33 mouse cellular contexts compared by ENCODE assay signal in the genomic region with DNA sequence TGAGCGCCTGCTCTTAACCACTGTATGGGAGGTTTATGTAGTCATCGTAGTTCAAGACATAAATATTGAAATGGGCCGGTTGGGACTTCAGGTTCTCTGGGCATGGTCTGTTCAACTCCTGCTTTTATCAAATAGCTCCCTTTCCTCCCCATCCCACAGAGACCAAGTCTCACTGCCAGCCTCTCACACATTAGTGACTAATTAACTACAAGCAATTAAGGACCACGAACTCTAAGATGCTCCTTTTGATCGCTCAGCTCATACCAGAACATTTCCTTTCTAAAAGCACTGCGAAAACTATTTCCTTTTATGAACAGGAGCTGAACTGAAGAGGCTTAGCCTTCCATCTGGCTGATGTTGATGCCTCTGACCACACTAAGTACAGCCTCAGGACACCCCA.
"Had no signal": no experiment of that assay in that cellular context is flagged by ENCODE, and none has a peak within 500 bp of the region (broad histone marks: within the 10 kb centered on the region; RNA-seq: fewer than 3 reads in every experiment).

No protein-coding gene starts in this region.

- H3K4me3 ChIP-seq: limb, embryonic 10.5 days; limb, embryonic 12.5 days; limb, embryonic 13.5 days; limb, embryonic 15.5 days; liver, embryonic 12.5 days; liver, embryonic 13.5 days; liver, embryonic 15.5 days; lung, embryonic 15.5 days; megakaryocyte, embryonic 14.5 days; midbrain, embryonic 10.5 days; midbrain, embryonic 12.5 days; midbrain, embryonic 13.5 days; midbrain, embryonic 15.5 days; myocyte; neural tube, embryonic 12.5 days; neural tube, embryonic 13.5 days had no signal

- H3K9ac ChIP-seq: limb, embryonic 12.5 days; limb, embryonic 13.5 days; limb, embryonic 15.5 days; liver, embryonic 12.5 days; liver, embryonic 13.5 days; liver, embryonic 14.5 days; liver, embryonic 15.5 days; liver, postnatal 0 days; lung, embryonic 14.5 days; lung, embryonic 15.5 days; midbrain, embryonic 12.5 days; midbrain, embryonic 13.5 days; midbrain, embryonic 15.5 days; neural tube, embryonic 12.5 days; neural tube, embryonic 13.5 days had no signal

- ATAC-seq: liver, embryonic 12.5 days; liver, postnatal 0 days; lung, postnatal 0 days; midbrain, embryonic 13.5 days; midbrain, embryonic 15.5 days; midbrain, embryonic 16.5 days had no signal

- DNase-seq: left cerebral cortex, postnatal 4 days; liver; liver, embryonic 13.5 days; liver, postnatal 0 days; lung, adult 18-20 months; lung, adult 2 months; lung, embryonic 14.5 days; lung, postnatal 10 days; lung, postnatal 14 days; lung, postnatal 36 days; lung, postnatal 4 days; midbrain, embryonic 14.5 days had no signal

- H3K9me3 ChIP-seq: limb, embryonic 12.5 days; limb, embryonic 13.5 days; limb, embryonic 15.5 days; liver, embryonic 12.5 days; liver, embryonic 15.5 days; lung, embryonic 15.5 days; midbrain, embryonic 10.5 days; midbrain, embryonic 12.5 days; midbrain, embryonic 13.5 days; midbrain, embryonic 15.5 days; neural tube, embryonic 12.5 days; neural tube, embryonic 13.5 days had no signal

- H3K4me1 ChIP-seq: limb, embryonic 10.5 days; limb, embryonic 12.5 days; liver, embryonic 12.5 days; liver, embryonic 13.5 days; liver, embryonic 15.5 days; lung, embryonic 15.5 days; megakaryocyte, embryonic 14.5 days; midbrain, embryonic 10.5 days; midbrain, embryonic 12.5 days; midbrain, embryonic 13.5 days; midbrain, embryonic 15.5 days; neural tube, embryonic 12.5 days; neural tube, embryonic 13.5 days had no signal

- H3K27me3 ChIP-seq: limb, embryonic 12.5 days; limb, embryonic 13.5 days; limb, embryonic 15.5 days; liver, embryonic 12.5 days; liver, embryonic 13.5 days; liver, embryonic 15.5 days; lung, embryonic 15.5 days; midbrain, embryonic 12.5 days; midbrain, embryonic 13.5 days; midbrain, embryonic 15.5 days; neural tube, embryonic 12.5 days; neural tube, embryonic 13.5 days had no signal

- H3K27ac ChIP-seq: limb, embryonic 10.5 days; limb, embryonic 12.5 days; limb, embryonic 13.5 days; limb, embryonic 15.5 days; liver, embryonic 12.5 days; liver, embryonic 13.5 days; liver, embryonic 14.5 days; liver, embryonic 15.5 days; lung, embryonic 15.5 days; macrophage; midbrain, embryonic 10.5 days; midbrain, embryonic 12.5 days; midbrain, embryonic 13.5 days; midbrain, embryonic 15.5 days; neural tube, embryonic 12.5 days; neural tube, embryonic 13.5 days had no signal

- H3K4me2 ChIP-seq: limb, embryonic 12.5 days; limb, embryonic 13.5 days; limb, embryonic 15.5 days; liver, embryonic 11.5 days; liver, embryonic 12.5 days; liver, embryonic 13.5 days; liver, embryonic 15.5 days; lung, embryonic 14.5 days; lung, embryonic 15.5 days; midbrain, embryonic 11.5 days; midbrain, embryonic 12.5 days; midbrain, embryonic 13.5 days; midbrain, embryonic 15.5 days; neural tube, embryonic 12.5 days; neural tube, embryonic 13.5 days had no signal

- H3K36me3 ChIP-seq: limb, embryonic 10.5 days; limb, embryonic 12.5 days; limb, embryonic 13.5 days; limb, embryonic 15.5 days; liver, embryonic 12.5 days; liver, embryonic 13.5 days; liver, embryonic 15.5 days; lung, embryonic 15.5 days; midbrain, embryonic 10.5 days; midbrain, embryonic 12.5 days; midbrain, embryonic 13.5 days; midbrain, embryonic 15.5 days; neural tube, embryonic 12.5 days; neural tube, embryonic 13.5 days had no signal
